Mouse (Mus musculus) CD8-positive naive resting alpha-beta T cell, adult 2 months (primary cell): ENCODE results near the gene Igsf3.

Experiments used
- DNase-seq, 2 experiments: peaks; one replicate each; pipeline ENCODE4 v3.0.0; 2022; ENCODE audit warnings: low read depth in 2 of 2, low spot score in 2 of 2

Gene Igsf3

DNA sequence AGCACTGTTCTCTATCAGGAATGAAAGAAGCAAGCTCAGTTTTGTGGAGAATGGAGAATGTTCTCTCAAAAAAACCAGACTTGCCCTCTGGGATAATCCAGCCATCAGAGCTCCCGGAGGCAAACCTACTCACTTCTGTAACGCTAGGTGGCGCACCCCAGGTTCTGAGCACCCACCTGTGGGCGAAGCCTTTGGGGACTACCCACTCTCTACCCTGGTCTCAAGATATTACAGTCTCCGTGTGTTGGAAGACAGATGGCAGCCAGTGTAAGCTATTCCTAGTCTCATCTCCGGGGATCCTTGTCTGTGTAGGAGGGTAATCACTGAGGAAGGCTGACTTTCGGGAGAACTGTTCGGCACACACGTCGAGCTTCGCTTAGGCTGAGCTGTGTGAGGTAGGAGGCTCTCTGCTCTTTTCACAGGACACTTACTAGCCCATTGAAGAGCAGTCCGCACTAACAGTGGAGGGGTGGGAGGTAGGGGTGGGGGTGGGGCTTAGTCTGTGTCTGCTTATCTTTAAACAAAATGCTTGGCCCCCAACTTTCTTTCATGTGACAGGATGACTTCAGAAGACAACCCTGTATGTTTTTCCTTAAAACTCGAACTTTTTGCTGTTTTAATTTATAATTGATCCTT is 4.4 kb upstream of the Igsf3 start:
- DNase-seq = peak; percentile 53 to 73

DNA sequence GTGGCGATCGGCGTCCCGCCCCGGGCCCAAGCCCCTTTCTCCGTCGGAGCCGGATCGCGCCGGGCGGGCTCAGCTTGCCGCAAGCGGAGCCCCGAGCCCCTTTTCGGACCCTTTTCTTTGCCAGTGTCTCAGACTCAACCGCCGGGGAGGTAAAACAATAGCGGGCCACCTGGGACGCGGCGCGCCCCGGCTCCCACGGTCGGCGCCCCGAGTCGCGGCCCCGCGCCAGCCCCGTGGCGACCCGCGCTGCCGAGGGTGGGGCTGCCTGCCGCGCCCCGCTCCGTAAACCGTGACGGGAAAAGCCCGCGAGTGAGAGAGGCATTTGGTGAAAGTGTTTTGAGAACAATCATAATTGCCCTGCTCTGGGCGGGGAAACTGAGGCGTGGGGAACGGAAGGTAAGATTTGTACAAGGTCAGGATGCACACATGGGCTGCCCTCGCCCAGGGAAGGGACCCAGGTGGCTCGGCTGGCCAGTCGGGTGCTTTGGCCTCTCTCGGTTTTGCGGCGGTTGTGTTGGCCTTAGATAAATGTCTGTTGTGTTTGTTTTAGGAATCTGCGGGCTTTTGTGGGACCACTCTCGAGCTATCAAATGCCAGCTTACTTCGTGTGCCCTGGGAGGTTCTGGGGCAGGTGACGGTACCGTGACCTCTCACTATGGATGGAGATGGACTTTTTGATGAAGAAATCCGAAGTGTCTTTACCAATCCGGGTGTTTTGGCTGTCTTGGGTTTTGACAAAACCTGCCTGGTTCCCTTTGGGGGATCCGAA is 557 bp downstream of the Igsf3 start:
- peak in 1 of 2 experiments; percentile 20 for DNase-seq

- DNase-seq = no peak
Measured at GRCm38 (mm10) chr3:101378102-101378501, 1.2 kb downstream of the Igsf3 start.

DNA sequence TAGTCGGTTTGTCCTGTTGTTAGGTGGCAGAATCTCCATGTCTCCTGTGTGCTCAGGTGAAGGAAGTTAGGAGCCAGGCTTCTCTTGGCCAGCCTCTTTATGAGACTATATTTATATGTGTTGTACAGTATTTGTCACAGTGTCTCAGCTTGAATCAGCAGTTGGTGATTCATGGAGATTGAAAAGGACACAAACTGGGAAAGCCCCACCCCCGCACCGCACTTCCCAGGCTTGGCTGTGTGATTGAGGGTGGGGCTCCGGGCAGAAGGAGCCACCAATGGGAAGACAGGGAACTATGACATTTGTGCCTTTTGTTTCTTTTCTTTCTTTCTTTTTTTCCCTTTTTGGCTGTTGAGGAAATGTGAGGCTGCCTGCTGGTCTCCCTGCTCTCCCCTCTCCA is 2.9 kb downstream of the Igsf3 start:
- no peak for DNase-seq

DNA sequence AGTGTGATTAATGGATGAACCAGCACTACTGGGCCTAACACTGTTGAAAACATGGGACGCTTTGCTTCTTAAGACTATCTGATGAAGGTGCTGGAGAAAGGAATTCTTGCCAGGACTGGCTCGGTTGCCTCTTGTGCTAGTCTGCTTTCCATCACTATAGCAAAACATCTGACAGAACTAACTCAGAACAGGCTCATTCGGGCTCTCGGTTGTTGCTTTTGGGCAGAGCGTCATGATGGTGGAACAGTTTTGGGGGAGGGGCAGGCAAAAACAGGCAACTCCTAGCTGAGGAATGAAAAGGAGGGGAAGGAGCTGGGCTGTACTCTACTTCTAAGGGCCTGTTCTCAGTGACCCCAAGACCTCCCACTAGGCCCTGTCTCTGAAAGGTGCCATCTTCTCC is 4.8 kb downstream of the Igsf3 start:
- DNase-seq = no peak

- no peak for DNase-seq
Measured at GRCm38 (mm10) chr3:101382751-101383150, 5.9 kb downstream of the Igsf3 start.

GRCm38 (mm10) chr3:101386430-101387016 is 9.6 kb downstream of the Igsf3 start:
- no peak for DNase-seq

DNA sequence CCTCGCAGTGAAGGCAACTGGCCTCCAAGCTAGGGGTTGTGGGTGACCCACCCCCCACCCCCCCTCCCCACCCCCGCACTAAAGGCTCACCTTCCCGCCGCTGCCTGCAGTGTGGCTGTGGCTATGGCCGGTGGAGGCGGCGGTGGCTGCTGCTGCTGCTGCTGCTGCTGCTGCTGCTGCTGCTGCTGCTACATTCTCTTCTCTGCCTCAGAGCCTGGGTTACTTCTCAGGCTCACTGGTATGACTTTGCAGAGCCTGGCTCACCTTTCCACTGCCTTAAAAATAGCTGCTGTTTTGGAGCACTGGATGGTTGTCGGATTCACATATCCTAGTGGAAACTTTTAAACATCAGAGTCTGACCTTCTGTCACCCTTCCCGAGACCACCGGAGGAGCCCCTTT is 11.0 kb downstream of the Igsf3 start:
- DNase-seq = no peak

- no peak for DNase-seq
Measured at GRCm38 (mm10) chr3:101389566-101389965, 12.7 kb downstream of the Igsf3 start.

DNA sequence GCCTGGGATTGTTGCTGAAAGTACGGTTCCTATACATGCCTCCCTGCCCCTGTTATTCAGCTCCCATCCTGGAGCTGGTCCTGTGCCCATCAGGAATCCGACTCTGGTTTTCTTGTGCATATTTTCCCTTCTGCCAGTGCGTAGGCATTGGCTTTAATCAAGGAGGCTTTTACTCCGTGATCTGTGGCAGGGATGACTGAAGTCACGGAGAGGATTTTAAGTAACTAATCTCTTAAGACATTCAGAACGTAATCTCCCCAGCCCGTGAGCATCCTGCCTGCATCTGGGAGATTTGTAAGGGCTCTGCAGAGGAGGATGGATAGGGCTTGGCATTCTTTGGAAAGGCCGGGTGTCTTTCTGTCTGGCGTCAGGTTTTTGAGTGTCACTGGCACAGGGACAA is 13.6 kb downstream of the Igsf3 start:
- DNase-seq = no peak

DNA sequence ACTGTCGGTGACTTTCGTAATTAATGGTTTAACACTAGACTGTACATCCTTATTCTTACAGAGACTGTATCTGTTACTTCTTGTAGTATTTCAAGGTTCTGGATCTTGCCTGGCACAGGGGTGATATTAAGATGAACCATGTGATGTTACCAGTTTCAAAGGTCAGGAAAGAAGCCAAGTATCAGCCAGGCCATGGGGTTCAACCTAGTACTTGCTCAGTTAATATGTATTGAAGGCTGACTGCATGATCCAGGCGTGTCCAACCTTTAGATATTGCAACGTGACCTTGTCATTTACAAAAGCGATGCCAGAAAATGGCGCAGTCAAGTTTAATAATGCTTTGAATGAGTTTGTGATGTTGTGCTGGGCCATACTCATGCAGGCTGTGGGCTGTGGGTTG is 15.1 kb downstream of the Igsf3 start:
- no peak for DNase-seq

DNA sequence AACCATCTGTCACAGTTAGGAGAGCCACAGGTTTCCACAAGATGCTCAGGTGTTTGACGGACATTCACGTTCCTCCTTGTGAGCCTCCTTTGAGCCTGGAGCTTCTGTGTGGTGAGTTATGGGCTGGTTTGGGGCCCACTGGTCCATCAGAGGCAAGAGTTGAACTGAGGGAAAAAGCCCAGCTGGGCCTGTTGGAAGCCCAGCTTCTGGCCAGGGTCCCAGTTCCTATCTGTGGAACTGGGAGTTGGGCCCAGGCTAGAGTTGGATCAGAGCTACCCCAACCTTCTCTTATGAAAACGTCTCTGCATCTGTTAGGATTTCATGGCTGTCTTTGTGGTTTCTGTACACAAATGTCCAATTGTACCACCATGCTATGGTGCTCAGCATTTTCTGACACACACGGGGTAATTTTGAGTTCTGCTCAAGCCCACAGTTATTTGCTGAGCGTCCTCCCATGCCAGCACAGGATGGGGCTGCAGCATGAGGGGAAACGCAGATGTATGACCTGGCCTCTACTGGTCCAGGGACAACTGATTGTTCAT is 16.3 kb downstream of the Igsf3 start:
- no peak for DNase-seq

DNA sequence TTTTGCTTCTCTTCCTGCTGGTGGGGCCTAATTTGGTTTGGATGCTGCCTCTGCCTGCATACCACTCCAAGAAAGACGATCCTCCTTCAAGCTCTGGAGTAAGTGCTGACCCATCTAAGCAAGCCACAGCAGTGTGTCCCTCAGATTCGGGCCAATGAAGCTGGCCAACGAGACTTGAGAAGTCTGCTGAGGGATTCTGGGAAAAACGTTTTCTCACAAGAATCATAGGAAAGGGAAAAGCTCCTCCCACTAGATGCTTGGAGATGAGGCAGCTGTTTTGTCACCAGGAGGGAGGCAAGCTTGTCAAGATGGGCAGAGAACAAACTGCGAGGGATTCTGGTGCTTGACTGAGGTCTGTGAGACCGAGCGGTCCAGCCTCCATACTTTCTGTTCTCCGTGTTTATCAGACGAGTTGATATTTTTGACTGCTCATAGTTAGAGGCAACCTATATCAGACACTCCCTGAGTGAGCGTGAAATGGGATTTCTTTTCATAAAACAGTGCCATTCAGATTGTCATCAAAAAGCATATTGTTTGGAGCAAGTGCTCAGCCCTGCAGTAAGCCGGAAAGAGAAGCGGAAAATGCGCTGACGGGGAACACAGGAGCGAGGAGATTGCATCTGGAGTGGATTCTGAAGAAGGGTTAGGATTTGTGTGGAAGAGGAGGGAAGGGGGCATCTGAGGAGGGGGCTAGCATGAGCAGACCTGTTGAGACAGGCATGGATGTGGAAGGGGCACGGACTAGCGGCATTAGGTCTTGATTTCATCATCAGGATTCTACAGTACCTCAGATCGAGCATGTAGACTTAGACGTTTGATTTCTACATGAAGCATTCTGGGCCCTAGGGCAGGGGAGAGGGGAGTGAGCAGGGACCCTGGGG is 17.0 kb downstream of the Igsf3 start:
- no peak for DNase-seq

DNA sequence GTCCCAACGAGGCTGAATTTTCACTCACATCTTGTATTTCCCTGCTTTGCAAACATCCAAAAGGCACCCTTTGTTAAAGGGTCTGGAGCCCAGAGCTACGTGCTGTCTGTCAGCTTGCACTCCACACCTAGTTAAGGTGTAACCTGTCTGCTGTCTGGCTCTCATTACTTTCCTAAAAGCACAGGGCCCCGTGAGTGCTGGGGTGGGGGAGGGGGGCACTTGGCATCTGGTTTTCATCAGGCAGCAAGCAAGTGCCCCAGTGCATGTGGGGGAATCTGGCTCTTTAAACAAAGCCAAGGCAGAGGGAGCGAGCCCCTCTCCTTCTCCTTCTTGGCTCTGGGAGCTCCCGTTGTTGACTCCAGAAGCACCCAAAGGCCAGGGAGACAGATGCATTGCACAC is 18.5 kb downstream of the Igsf3 start:
- no peak for DNase-seq

- DNase-seq = no peak
Measured at GRCm38 (mm10) chr3:101396061-101396460, 19.2 kb downstream of the Igsf3 start.

GRCm38 (mm10) chr3:101396726-101397263 is 19.9 kb downstream of the Igsf3 start:
- DNase-seq = no peak

- no peak for DNase-seq
Measured at GRCm38 (mm10) chr3:101397422-101397821, 20.5 kb downstream of the Igsf3 start.

GRCm38 (mm10) chr3:101398071-101398786 is 21.3 kb downstream of the Igsf3 start:
- DNase-seq = no peak

DNA sequence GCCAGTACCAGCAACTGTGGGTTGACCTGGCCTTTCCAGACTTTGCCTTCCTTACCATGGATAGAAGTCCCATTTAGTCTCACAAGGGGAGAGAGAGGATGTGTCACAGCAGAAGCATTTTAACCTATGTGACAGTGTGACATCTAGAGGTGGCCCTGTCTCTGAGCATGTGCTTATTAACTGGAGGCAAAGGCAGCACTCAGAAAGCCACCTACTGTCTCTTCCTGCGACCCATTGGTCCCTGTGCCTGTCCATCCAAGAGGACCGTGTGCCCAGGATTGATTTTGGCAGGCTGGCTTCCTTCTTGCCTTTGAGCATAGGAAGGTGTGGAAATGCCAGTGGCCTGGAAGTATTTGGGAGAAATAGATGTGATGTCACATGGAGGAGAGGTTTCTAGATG is 22.0 kb downstream of the Igsf3 start:
- DNase-seq = no peak

DNA sequence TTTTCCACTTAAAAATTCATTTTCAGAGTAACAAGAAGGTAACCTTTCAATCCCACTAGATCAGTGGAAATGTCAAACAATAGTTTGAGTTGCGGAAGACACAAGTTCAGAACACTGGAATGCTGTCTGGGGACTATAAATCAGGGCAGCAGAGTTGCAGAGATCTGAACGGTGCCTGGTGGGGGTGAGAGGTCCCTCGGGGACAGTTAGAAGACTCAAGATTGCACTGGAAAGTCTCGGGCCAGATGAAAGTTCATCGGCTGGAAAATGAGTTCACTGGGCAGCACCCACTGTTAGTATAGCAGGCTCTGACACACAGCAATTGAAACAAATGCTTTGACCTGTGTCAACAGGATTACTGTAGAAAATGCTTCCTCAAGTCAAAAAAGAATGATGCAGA is 24.6 kb downstream of the Igsf3 start:
- DNase-seq = no peak
